Mouse (Mus musculus): ENCODE measurements around the gene Itga9. TPM values are rescaled to one million over a fixed set of nuclear protein-coding genes. Genes with fewer than 3 reads are reported as not detected.

Gene Itga9
- polyA plus RNA-seq, 1 experiment from 2014 or later, result 2.6 TPM

GRCm38 (mm10) chr9:118919672-118920186 lies 313.2 kb downstream of the Itga9 start:
- Histone ChIP-seq H3K27me3 (replicated peaks) (no peaks in the 10 kb centered on the region), H3K27ac (replicated peaks) (peak overlapping the region; percentile 71), H3K4me3 (replicated peaks) (no peak overlapping the region), H3K9ac (replicated peaks) (0 out of 2 replicates have a peak overlapping the region, but pooled peaks have one; percentile 3), H3K36me3 (no peaks in the 10 kb centered on the region; the same call in 1 of the 2 replicates), H3K4me1 (peaks cover 33% of the 10 kb centered on the region), H3K4me2 (peak overlapping the region; percentile 3; the same call in 1 of the 2 replicates), H3K9me3 (replicated peaks) (no peaks in the 10 kb centered on the region)
- WGBS, result 55% methylated on average over 16 of the region's 16 CpGs
- peak; percentile 66 for ATAC-seq (ENCODE audit: low FRiP score)

GRCm38 (mm10) chr9:118920798-118921515 lies 314.5 kb downstream of the Itga9 start:
- no peak overlapping the region for H3K4me3 ChIP-seq (replicated peaks)
- 52% methylated on average over 12 of the region's 12 CpGs for WGBS
- H3K36me3 ChIP-seq, result no peaks in the 10 kb centered on the region; the same call in 1 of the 2 replicates
- H3K9ac ChIP-seq (replicated peaks), result no peak overlapping the region
- H3K27ac ChIP-seq (replicated peaks), result 0 out of 2 replicates have a peak overlapping the region, but pooled peaks have one; percentile 5
- no peak overlapping the region for H3K4me2 ChIP-seq
- no peaks in the 10 kb centered on the region for H3K27me3 ChIP-seq (replicated peaks)
- H3K4me1 ChIP-seq, result peaks cover 40% of the 10 kb centered on the region
- ATAC-seq (ENCODE audit: low FRiP score), result no peak
- H3K9me3 ChIP-seq (replicated peaks), result no peaks in the 10 kb centered on the region

- Histone ChIP-seq H3K36me3 (no peaks in the 10 kb centered on the region; the same call in 1 of the 2 replicates), H3K27ac (replicated peaks) (no peak overlapping the region), H3K9me3 (replicated peaks) (no peaks in the 10 kb centered on the region), H3K27me3 (replicated peaks) (no peaks in the 10 kb centered on the region), H3K4me2 (no peak overlapping the region), H3K4me1 (peaks cover 41% of the 10 kb centered on the region), H3K9ac (replicated peaks) (no peak overlapping the region), H3K4me3 (replicated peaks) (no peak overlapping the region)
- ATAC-seq (ENCODE audit: low FRiP score), result no peak
- WGBS, result 83% methylated on average over 3 of the region's 3 CpGs
Observed at GRCm38 (mm10) chr9:118921926-118922325, 315.4 kb downstream of the Itga9 start.

- Histone ChIP-seq H3K27ac (replicated peaks) (no peak overlapping the region), H3K4me3 (replicated peaks) (peak overlapping the region; percentile 74), H3K4me1 (peaks cover 59% of the 10 kb centered on the region), H3K27me3 (replicated peaks) (no peaks in the 10 kb centered on the region), H3K9ac (replicated peaks) (no peak overlapping the region; the same call in 1 of the 2 replicates), H3K9me3 (replicated peaks) (no peaks in the 10 kb centered on the region), H3K36me3 (no peaks in the 10 kb centered on the region; the same call in 1 of the 2 replicates), H3K4me2 (peak overlapping the region; percentile 98)
- ATAC-seq (ENCODE audit: low FRiP score), result no peak
- 18% methylated on average over 16 of the region's 16 CpGs for WGBS
Observed at GRCm38 (mm10) chr9:118924554-118925085, 318.1 kb downstream of the Itga9 start.

- H3K27ac ChIP-seq (replicated peaks), result peak overlapping the region; percentile 91
- H3K9ac ChIP-seq (replicated peaks), result peak overlapping the region; percentile 86
- no peaks in the 10 kb centered on the region for H3K9me3 ChIP-seq (replicated peaks)
- no peaks in the 10 kb centered on the region for H3K27me3 ChIP-seq (replicated peaks)
- ATAC-seq (ENCODE audit: low FRiP score), result peak; percentile 90
- peak overlapping the region; percentile 98 for H3K4me2 ChIP-seq
- peaks cover 52% of the 10 kb centered on the region for H3K4me1 ChIP-seq
- H3K36me3 ChIP-seq, result no peaks in the 10 kb centered on the region; the same call in 1 of the 2 replicates
- H3K4me3 ChIP-seq (replicated peaks), result peak overlapping the region; percentile 74
- WGBS, result under 1% methylated on average over 47 of the region's 53 CpGs
Observed at GRCm38 (mm10) chr9:118925286-118926110, 319.0 kb downstream of the Itga9 start.

- Histone ChIP-seq H3K27ac (replicated peaks) (peak within 1 kb of the TSS; percentile 91), H3K9ac (replicated peaks) (peak within 1 kb of the TSS; percentile 86), H3K4me2 (peak within 1 kb of the TSS; percentile 98), H3K27me3 (replicated peaks) (no peaks in the 10 kb centered on the region), H3K4me1 (peaks cover 48% of the 10 kb centered on the region), H3K4me3 (replicated peaks) (peak within 1 kb of the TSS; percentile 74), H3K36me3 (no peaks in the 10 kb centered on the region; the same call in 1 of the 2 replicates), H3K9me3 (replicated peaks) (no peaks in the 10 kb centered on the region)
- peak; percentile 67 for ATAC-seq (ENCODE audit: low FRiP score)
- WGBS, result under 1% methylated on average over 42 of the region's 73 CpGs
Observed at GRCm38 (mm10) chr9:118926111-118926650, 319.7 kb downstream of the Itga9 start, which contains the start of gene Ctdspl. Ctdspl (plus strand) TSS chr9:118926453.

- WGBS, result 2% methylated on average over 55 of the region's 68 CpGs
- peak overlapping the region; percentile 91 for H3K27ac ChIP-seq (replicated peaks)
- peak; percentile 14 for ATAC-seq (ENCODE audit: low FRiP score)
- no peaks in the 10 kb centered on the region for H3K9me3 ChIP-seq (replicated peaks)
- peaks cover 44% of the 10 kb centered on the region for H3K4me1 ChIP-seq
- peak overlapping the region; percentile 98 for H3K4me2 ChIP-seq
- H3K27me3 ChIP-seq (replicated peaks), result no peaks in the 10 kb centered on the region
- no peaks in the 10 kb centered on the region; the same call in 1 of the 2 replicates for H3K36me3 ChIP-seq
- peak overlapping the region; percentile 86 for H3K9ac ChIP-seq (replicated peaks)
- peak overlapping the region; percentile 74 for H3K4me3 ChIP-seq (replicated peaks)
Observed at GRCm38 (mm10) chr9:118926688-118927321, 320.3 kb downstream of the Itga9 start.

GRCm38 (mm10) chr9:118927501-118927900 lies 321.0 kb downstream of the Itga9 start:
- ATAC-seq (ENCODE audit: low FRiP score), result no peak
- H3K4me1 ChIP-seq, result peaks cover 44% of the 10 kb centered on the region
- H3K27me3 ChIP-seq (replicated peaks), result no peaks in the 10 kb centered on the region
- no peaks in the 10 kb centered on the region for H3K9me3 ChIP-seq (replicated peaks)
- H3K4me3 ChIP-seq (replicated peaks), result peak overlapping the region; percentile 74
- WGBS, result 37% methylated on average over 8 of the region's 8 CpGs
- H3K27ac ChIP-seq (replicated peaks), result peak overlapping the region; percentile 91
- H3K4me2 ChIP-seq, result peak overlapping the region; percentile 98
- no peaks in the 10 kb centered on the region; the same call in 1 of the 2 replicates for H3K36me3 ChIP-seq
- peak overlapping the region; percentile 86 for H3K9ac ChIP-seq (replicated peaks)

- H3K4me3 ChIP-seq (replicated peaks), result peak overlapping the region; percentile 74
- WGBS, result 50% methylated on average over 2 of the region's 2 CpGs
Observed at GRCm38 (mm10) chr9:118928007-118928406, 321.5 kb downstream of the Itga9 start.

GRCm38 (mm10) chr9:118928656-118929055 lies 322.2 kb downstream of the Itga9 start:
- ATAC-seq (ENCODE audit: low FRiP score), result no peak
- no peaks in the 10 kb centered on the region for H3K9me3 ChIP-seq (replicated peaks)
- H3K36me3 ChIP-seq, result no peaks in the 10 kb centered on the region; the same call in 1 of the 2 replicates
- H3K27me3 ChIP-seq (replicated peaks), result no peaks in the 10 kb centered on the region
- WGBS, result 27% methylated on average over 7 of the region's 7 CpGs
- peaks cover 44% of the 10 kb centered on the region for H3K4me1 ChIP-seq
- 0 out of 2 replicates have a peak overlapping the region, but pooled peaks have one; percentile 9 for H3K9ac ChIP-seq (replicated peaks)
- no peak overlapping the region for H3K27ac ChIP-seq (replicated peaks)
- H3K4me3 ChIP-seq (replicated peaks), result no peak overlapping the region
- H3K4me2 ChIP-seq, result peak overlapping the region; percentile 98

More at GRCm38 (mm10) chr9:118928007-118928406, 321.5 kb downstream of the Itga9 start:
- H3K27me3 ChIP-seq (replicated peaks), result no peaks in the 10 kb centered on the region
- ATAC-seq (ENCODE audit: low FRiP score), result no peak
- H3K4me2 ChIP-seq, result peak overlapping the region; percentile 98
- 0 out of 2 replicates have a peak overlapping the region, but pooled peaks have one; percentile 9 for H3K9ac ChIP-seq (replicated peaks)
- H3K9me3 ChIP-seq (replicated peaks), result no peaks in the 10 kb centered on the region
- H3K27ac ChIP-seq (replicated peaks), result no peak overlapping the region
- peaks cover 44% of the 10 kb centered on the region for H3K4me1 ChIP-seq
- H3K36me3 ChIP-seq, result no peaks in the 10 kb centered on the region; the same call in 1 of the 2 replicates
